Mouse (Mus musculus): ENCODE data around the gene Rnf135. TPM values are rescaled to one million over a fixed set of nuclear protein-coding genes. Genes with fewer than 3 reads are reported as not detected.
A peak's percentile ranks its signal among the peaks of the same experiment; 100 is the strongest.

Gene Rnf135
- 3.0 and 3.6 TPM in 2 replicates for polyA plus RNA-seq (2015; fragmentation: Nextera tagmentation; extraction: Ambion mirVana)

DNA sequence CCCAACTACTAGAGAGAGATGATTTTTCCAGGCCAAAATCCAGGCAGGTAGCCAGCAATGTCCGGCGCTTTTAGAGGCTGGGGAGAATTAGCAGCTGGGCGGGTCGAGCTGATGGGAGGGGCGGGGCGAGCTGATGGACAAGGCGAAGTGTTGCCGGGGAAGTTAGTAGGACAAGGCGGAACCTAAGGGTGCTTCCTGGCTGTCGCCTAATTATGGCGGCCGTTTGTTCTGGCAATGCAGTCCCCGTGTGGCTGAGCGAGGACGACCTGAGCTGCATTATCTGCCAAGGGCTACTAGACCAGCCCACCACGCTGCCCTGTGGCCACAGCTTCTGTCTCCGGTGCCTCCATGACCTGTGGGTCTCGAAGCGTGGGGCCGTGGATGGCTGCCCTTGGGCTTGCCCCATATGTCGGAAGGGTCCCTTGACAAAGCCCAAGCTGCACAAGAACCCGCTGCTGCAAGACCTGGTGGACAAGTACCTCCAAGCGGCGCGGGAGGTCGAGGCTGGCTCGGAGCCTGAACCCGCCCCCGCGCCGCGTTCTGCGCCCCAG, at the start of gene Rnf135:
Gene Rnf135 (plus strand): TSS at position 147 of the 551 bp plus-strand sequence.
- H3K27ac ChIP-seq (ENCODE audit: low read length), result peak within 1 kb of the TSS; percentile 58; the same call in 1 of the 2 replicates
- H3K9me3 ChIP-seq (replicated peaks; ENCODE audit: control insufficient read depth, low read length, poor library complexity, severe bottlenecking), result no peaks in the 10 kb centered on the region
- peak within 1 kb of the TSS; percentile 71 for H3K9ac ChIP-seq (ENCODE audit: low read depth, low read length)
- H3K4me1 ChIP-seq (ENCODE audit: control insufficient read depth, insufficient read depth, low read length), result no peaks in the 10 kb centered on the region
- H3K4me2 ChIP-seq (ENCODE audit: low read length), result peak within 1 kb of the TSS; percentile 69
- ATAC-seq, result peak; percentile 39; the same call in 1 of the 2 replicates
- H3K36me3 ChIP-seq (ENCODE audit: control insufficient read depth, insufficient read depth, low read length), result no peaks in the 10 kb centered on the region
- H3K4me3 ChIP-seq (ENCODE audit: low read depth, low read length), result peak within 1 kb of the TSS; percentile 50
- 2% methylated on average over 33 of the region's 33 CpGs for WGBS
- no peaks in the 10 kb centered on the region for H3K27me3 ChIP-seq (ENCODE audit: control insufficient read depth, insufficient read depth, low read depth, low read length)

DNA sequence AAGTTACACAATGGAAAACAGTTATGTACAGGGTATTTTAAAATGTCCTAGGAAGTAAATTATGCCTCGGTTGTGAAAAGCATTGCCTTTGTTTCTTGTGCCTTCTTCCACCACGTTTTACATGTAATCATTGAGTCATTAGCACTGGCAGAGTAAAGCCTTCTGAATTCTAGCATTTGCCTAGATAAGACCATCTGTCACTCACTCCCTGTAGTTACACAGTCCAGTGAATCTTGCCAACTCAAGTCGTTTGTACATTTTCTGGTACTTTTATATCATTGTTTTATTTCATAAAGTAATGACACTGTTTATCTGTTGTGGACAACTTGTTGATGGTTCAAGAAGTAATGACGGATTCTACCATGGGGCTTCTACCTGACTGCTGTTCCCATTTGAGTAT, 48.9 kb upstream of the Rnf135 start:
- no peak for ATAC-seq

DNA sequence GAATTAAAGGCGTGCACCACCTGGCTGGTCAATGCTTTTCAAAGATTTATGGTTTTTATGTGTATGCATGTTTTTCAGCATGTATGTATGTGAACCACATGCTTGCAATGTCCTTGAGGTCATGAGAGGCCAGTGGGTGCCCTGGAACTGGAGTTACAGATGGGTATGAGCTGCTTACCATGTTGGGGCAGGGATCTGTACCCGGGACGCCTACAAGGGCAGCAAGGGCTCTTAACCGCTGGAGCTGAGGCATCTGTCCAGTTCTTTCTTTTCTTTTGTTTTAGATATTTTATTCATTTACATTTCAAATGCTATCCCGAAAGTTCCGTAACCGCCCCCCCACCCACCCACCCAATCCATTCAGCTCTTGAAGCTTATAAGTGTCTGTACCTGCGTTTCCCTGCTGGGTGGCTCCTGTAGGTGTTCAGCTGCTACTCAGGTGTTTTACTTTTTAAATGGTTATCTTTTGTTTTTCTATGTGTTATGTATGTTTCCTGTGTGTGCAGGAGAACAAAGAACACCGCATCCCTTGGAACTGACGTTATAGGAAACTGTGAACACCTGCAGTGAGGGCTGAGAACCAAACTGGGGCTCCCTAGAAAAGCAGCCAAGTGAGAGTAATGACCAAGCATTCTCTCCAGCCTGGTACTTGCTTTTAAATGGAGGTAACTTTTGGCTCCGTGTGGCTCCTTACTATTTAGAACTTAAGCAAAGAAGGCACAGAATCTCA, 47.5 kb upstream of the Rnf135 start:
- Histone ChIP-seq H3K27me3 (ENCODE audit: control insufficient read depth, insufficient read depth, low read depth, low read length) (no peaks in the 10 kb centered on the region), H3K9ac (ENCODE audit: low read depth, low read length) (no peak overlapping the region), H3K4me3 (ENCODE audit: low read depth, low read length) (no peak overlapping the region), H3K4me1 (ENCODE audit: control insufficient read depth, insufficient read depth, low read length) (peaks cover 7% of the 10 kb centered on the region), H3K36me3 (ENCODE audit: control insufficient read depth, insufficient read depth, low read length) (peaks cover 16% of the 10 kb centered on the region; the same call in 1 of the 2 replicates), H3K9me3 (replicated peaks; ENCODE audit: control insufficient read depth, low read length, poor library complexity, severe bottlenecking) (no peaks in the 10 kb centered on the region), H3K27ac (ENCODE audit: low read length) (no peak overlapping the region), H3K4me2 (ENCODE audit: low read length) (no peak overlapping the region)
- WGBS, result 90% methylated on average over 11 of the region's 11 CpGs
- ATAC-seq, result no peak

More for the DNA sequence above, 48.9 kb upstream of the Rnf135 start:
- Histone ChIP-seq H3K9ac (ENCODE audit: low read depth, low read length) (no peak overlapping the region), H3K36me3 (ENCODE audit: control insufficient read depth, insufficient read depth, low read length) (peaks cover 11% of the 10 kb centered on the region; the same call in 1 of the 2 replicates), H3K4me3 (ENCODE audit: low read depth, low read length) (no peak overlapping the region), H3K27ac (ENCODE audit: low read length) (no peak overlapping the region), H3K9me3 (replicated peaks; ENCODE audit: control insufficient read depth, low read length, poor library complexity, severe bottlenecking) (no peaks in the 10 kb centered on the region), H3K27me3 (ENCODE audit: control insufficient read depth, insufficient read depth, low read depth, low read length) (no peaks in the 10 kb centered on the region), H3K4me1 (ENCODE audit: control insufficient read depth, insufficient read depth, low read length) (0 out of 2 replicates have a peak, but pooled peaks cover 2% of the 10 kb centered on the region), H3K4me2 (ENCODE audit: low read length) (no peak overlapping the region)
- 77% methylated on average over 4 of the region's 4 CpGs for WGBS

DNA sequence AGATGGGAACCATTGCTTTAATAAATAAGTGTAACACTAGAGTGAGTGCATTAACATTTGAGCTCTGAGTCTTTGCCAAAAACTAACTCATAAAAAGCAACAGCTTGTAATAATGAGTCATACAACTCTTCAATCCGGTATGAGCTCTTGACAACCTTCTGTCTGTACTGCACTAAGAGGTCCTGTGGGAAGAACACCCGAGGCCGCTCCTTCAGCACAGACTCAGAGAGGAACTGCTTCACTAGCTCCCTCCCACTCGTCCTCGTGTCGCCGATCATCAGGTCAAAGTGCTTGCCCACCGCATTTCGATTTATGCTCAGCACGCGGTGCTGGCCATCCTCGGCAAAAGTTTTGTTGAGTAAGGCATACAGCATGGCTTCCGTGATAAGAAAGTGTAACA, 46.9 kb upstream of the Rnf135 start:
- Histone ChIP-seq H3K27me3 (ENCODE audit: control insufficient read depth, insufficient read depth, low read depth, low read length) (no peaks in the 10 kb centered on the region), H3K4me3 (ENCODE audit: low read depth, low read length) (no peak overlapping the region), H3K4me2 (ENCODE audit: low read length) (no peak overlapping the region), H3K36me3 (ENCODE audit: control insufficient read depth, insufficient read depth, low read length) (peaks cover 16% of the 10 kb centered on the region; the same call in 1 of the 2 replicates), H3K27ac (ENCODE audit: low read length) (no peak overlapping the region), H3K4me1 (ENCODE audit: control insufficient read depth, insufficient read depth, low read length) (peaks cover 8% of the 10 kb centered on the region), H3K9me3 (replicated peaks; ENCODE audit: control insufficient read depth, low read length, poor library complexity, severe bottlenecking) (no peaks in the 10 kb centered on the region), H3K9ac (ENCODE audit: low read depth, low read length) (no peak overlapping the region)
- 91% methylated on average over 13 of the region's 13 CpGs for WGBS
- ATAC-seq, result no peak

DNA sequence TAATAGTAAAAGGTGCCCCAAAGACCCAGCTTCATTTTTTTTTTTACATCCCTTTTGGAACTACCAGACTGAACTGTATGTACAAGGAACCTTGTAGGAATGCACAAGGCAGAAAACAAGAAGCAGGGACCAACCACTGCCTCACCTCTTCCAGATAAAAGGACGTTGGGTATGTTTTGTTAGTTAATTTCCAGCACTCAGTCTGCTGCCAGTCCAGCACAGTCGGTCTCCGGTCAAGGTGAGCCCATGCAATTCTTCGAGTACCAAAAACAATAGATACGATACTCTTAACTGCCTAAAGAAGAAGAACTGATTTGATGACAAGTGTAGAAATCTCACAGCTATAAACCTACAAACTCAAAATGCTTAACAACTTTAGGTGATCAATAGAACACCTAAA, 45.9 kb upstream of the Rnf135 start:
- no peak overlapping the region for H3K9ac ChIP-seq (ENCODE audit: low read depth, low read length)
- WGBS, result 87% methylated on average over 5 of the region's 5 CpGs
- no peak for ATAC-seq
- H3K4me3 ChIP-seq (ENCODE audit: low read depth, low read length), result no peak overlapping the region
- H3K36me3 ChIP-seq (ENCODE audit: control insufficient read depth, insufficient read depth, low read length), result peaks cover 10% of the 10 kb centered on the region; the same call in 1 of the 2 replicates
- H3K4me1 ChIP-seq (ENCODE audit: control insufficient read depth, insufficient read depth, low read length), result peaks cover 12% of the 10 kb centered on the region
- H3K4me2 ChIP-seq (ENCODE audit: low read length), result no peak overlapping the region
- no peaks in the 10 kb centered on the region for H3K9me3 ChIP-seq (replicated peaks; ENCODE audit: control insufficient read depth, low read length, poor library complexity, severe bottlenecking)
- no peaks in the 10 kb centered on the region for H3K27me3 ChIP-seq (ENCODE audit: control insufficient read depth, insufficient read depth, low read depth, low read length)
- H3K27ac ChIP-seq (ENCODE audit: low read length), result no peak overlapping the region

DNA sequence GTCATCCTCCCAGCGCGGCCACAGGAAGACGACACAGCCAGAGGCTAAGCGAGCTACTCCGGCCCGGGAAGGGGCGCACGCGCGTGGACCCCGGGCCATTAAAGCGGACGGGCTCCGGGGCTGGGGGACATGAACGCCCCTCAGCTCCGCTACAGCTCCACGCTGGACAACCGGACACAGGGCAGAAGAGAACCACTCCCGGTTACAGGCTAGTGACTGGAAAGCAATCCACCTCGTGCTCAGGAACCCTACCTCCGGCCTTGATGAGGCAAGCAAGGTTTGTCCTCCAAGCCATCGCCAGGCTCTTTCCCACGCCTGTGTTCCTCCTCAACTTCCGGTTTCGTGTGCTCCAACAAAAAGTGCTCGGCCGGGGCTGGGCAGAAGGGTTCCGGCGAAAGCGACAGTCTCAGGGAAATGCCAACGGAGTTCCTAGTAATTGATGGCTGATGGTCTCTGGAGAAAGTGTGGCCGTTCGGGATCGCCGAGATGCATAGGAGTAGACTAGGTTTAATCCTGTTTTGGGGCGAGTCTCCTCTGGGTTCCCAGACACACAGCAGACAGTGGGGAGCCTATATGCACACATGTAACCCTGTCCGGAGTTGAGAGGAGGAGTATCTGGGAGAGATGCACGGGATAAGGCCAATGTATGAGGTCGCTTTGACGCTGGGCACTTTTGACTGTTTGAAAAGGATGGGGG, 41.7 kb upstream of the Rnf135 start, which contains the start of gene Tefm:
Gene Tefm (minus strand): TSS at position 351 of the 697 bp plus-strand sequence.
- WGBS, result under 1% methylated on average over 40 of the region's 40 CpGs
- H3K4me1 ChIP-seq (ENCODE audit: control insufficient read depth, insufficient read depth, low read length), result peaks cover 16% of the 10 kb centered on the region

DNA sequence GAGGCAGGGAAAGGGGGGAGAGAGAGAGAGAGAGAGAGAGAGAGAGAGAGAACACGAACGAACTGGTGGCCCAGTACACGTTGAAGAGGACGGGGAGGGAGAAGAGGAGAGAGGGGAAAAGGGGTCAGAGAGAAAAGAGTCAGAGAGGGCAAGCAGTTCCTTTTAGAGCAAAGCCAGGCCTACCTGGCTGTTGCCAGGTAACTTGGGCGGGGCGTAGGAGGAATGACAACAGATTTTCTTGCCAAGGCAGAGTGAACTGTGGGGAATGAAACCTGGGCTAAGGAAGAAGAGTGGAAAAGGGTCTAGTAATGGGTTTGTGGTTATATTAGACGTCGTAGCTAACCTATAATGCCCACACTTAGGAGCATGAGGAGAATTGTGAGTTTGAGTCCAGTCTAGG, 40.8 kb upstream of the Rnf135 start:
- no peaks in the 10 kb centered on the region for H3K9me3 ChIP-seq (replicated peaks; ENCODE audit: control insufficient read depth, low read length, poor library complexity, severe bottlenecking)
- no peaks in the 10 kb centered on the region for H3K27me3 ChIP-seq (ENCODE audit: control insufficient read depth, insufficient read depth, low read depth, low read length)
- WGBS, result 45% methylated on average over 8 of the region's 8 CpGs
- H3K4me1 ChIP-seq (ENCODE audit: control insufficient read depth, insufficient read depth, low read length), result peaks cover 16% of the 10 kb centered on the region
- peak overlapping the region; percentile 87 for H3K4me2 ChIP-seq (ENCODE audit: low read length)
- 0 out of 2 replicates have a peak, but pooled peaks cover 5% of the 10 kb centered on the region for H3K36me3 ChIP-seq (ENCODE audit: control insufficient read depth, insufficient read depth, low read length)
- no peak for ATAC-seq
- H3K9ac ChIP-seq (ENCODE audit: low read depth, low read length), result no peak overlapping the region
- H3K4me3 ChIP-seq (ENCODE audit: low read depth, low read length), result peak overlapping the region; percentile 67
- H3K27ac ChIP-seq (ENCODE audit: low read length), result no peak overlapping the region

More for the DNA sequence above, 41.7 kb upstream of the Rnf135 start, which contains the start of gene Tefm:
- Histone ChIP-seq H3K9me3 (replicated peaks; ENCODE audit: control insufficient read depth, low read length, poor library complexity, severe bottlenecking) (no peaks in the 10 kb centered on the region), H3K9ac (ENCODE audit: low read depth, low read length) (peak within 1 kb of the TSS; percentile 91), H3K27me3 (ENCODE audit: control insufficient read depth, insufficient read depth, low read depth, low read length) (no peaks in the 10 kb centered on the region), H3K4me2 (ENCODE audit: low read length) (peak within 1 kb of the TSS; percentile 87), H3K4me3 (ENCODE audit: low read depth, low read length) (peak within 1 kb of the TSS; percentile 67), H3K27ac (ENCODE audit: low read length) (peak within 1 kb of the TSS; percentile 94), H3K36me3 (ENCODE audit: control insufficient read depth, insufficient read depth, low read length) (0 out of 2 replicates have a peak, but pooled peaks cover 5% of the 10 kb centered on the region)
- ATAC-seq, result peak; percentile 95

DNA sequence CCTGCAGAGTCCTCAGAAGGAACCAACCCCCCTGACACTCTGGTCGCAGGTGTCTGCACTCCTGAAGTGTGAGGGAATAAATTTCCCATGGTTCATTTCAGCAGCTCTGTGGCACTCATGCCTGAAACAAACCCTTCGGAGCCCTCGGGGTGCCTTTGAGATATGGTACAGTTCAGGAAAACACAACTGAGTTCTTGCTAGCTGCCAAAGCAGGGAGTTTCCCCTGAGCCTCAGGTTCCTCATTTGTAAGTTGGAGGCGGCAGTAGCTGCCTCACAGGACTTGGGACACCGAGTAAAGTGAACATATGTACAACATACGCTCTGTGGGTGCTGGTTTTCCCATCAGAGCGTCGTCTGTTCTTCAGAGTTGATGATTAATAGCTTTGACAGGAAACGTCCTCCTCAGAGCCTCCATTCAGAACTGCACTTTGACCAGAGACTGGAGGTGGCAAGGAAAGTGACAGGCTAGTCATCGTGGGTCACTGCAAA, 37.8 kb upstream of the Rnf135 start:
- Histone ChIP-seq H3K36me3 (ENCODE audit: control insufficient read depth, insufficient read depth, low read length) (no peaks in the 10 kb centered on the region), H3K27me3 (ENCODE audit: control insufficient read depth, insufficient read depth, low read depth, low read length) (no peaks in the 10 kb centered on the region), H3K9me3 (replicated peaks; ENCODE audit: control insufficient read depth, low read length, poor library complexity, severe bottlenecking) (no peaks in the 10 kb centered on the region), H3K4me1 (ENCODE audit: control insufficient read depth, insufficient read depth, low read length) (peaks cover 11% of the 10 kb centered on the region), H3K4me3 (ENCODE audit: low read depth, low read length) (no peak overlapping the region), H3K9ac (ENCODE audit: low read depth, low read length) (no peak overlapping the region), H3K27ac (ENCODE audit: low read length) (no peak overlapping the region), H3K4me2 (ENCODE audit: low read length) (no peak overlapping the region)
- ATAC-seq, result no peak
- WGBS, result 75% methylated on average over 10 of the region's 10 CpGs

All from midbrain, embryonic 16.5 days (tissue).